Mouse (Mus musculus): ENCODE measurements around the gene Rnf138rt1. TPM values are rescaled to one million over a fixed set of nuclear protein-coding genes. Genes with fewer than 3 reads are reported as not detected.

The Rnf138rt1 gene
- total RNA-seq (2017): not detected in 3 replicates

GRCm38 (mm10) chrX:163760617-163761434 lies at the start of gene Rnf138rt1:
Gene Rnf138rt1 (minus strand): TSS chrX:163761329.
- ATAC-seq (replicated peaks; ENCODE audit: insufficient number of reproducible peaks, low FRiP score, low TSS enrichment, poor library complexity, severe bottlenecking): no peak

- no peak for ATAC-seq (replicated peaks; ENCODE audit: insufficient number of reproducible peaks, low FRiP score, low TSS enrichment, poor library complexity, severe bottlenecking)
Observed at GRCm38 (mm10) chrX:163807270-163807669, 46.1 kb upstream of the Rnf138rt1 start.

- no peak for ATAC-seq (replicated peaks; ENCODE audit: insufficient number of reproducible peaks, low FRiP score, low TSS enrichment, poor library complexity, severe bottlenecking)
Observed at GRCm38 (mm10) chrX:163766290-163766689, 5.2 kb upstream of the Rnf138rt1 start.

- ATAC-seq (replicated peaks; ENCODE audit: insufficient number of reproducible peaks, low FRiP score, low TSS enrichment, poor library complexity, severe bottlenecking): no peak
Observed at GRCm38 (mm10) chrX:163761435-163761828, 303 bp upstream of the Rnf138rt1 start.

GRCm38 (mm10) chrX:163745996-163746395 lies 15.1 kb downstream of the Rnf138rt1 start:
- no peak for ATAC-seq (replicated peaks; ENCODE audit: insufficient number of reproducible peaks, low FRiP score, low TSS enrichment, poor library complexity, severe bottlenecking)

GRCm38 (mm10) chrX:163743896-163744295 lies 17.2 kb downstream of the Rnf138rt1 start:
- ATAC-seq (replicated peaks; ENCODE audit: insufficient number of reproducible peaks, low FRiP score, low TSS enrichment, poor library complexity, severe bottlenecking): peak; percentile 53

- no peak for ATAC-seq (replicated peaks; ENCODE audit: insufficient number of reproducible peaks, low FRiP score, low TSS enrichment, poor library complexity, severe bottlenecking)
Observed at GRCm38 (mm10) chrX:163738904-163739303, 22.2 kb downstream of the Rnf138rt1 start.

- no peak for ATAC-seq (replicated peaks; ENCODE audit: insufficient number of reproducible peaks, low FRiP score, low TSS enrichment, poor library complexity, severe bottlenecking)
Observed at GRCm38 (mm10) chrX:163734145-163734544, 27.0 kb downstream of the Rnf138rt1 start.

GRCm38 (mm10) chrX:163723630-163724029 lies 37.5 kb downstream of the Rnf138rt1 start:
- no peak for ATAC-seq (replicated peaks; ENCODE audit: insufficient number of reproducible peaks, low FRiP score, low TSS enrichment, poor library complexity, severe bottlenecking)

- no peak for ATAC-seq (replicated peaks; ENCODE audit: insufficient number of reproducible peaks, low FRiP score, low TSS enrichment, poor library complexity, severe bottlenecking)
Observed at GRCm38 (mm10) chrX:163722785-163723577, 38.1 kb downstream of the Rnf138rt1 start.

GRCm38 (mm10) chrX:163720597-163720996 lies 40.5 kb downstream of the Rnf138rt1 start:
- no peak for ATAC-seq (replicated peaks; ENCODE audit: insufficient number of reproducible peaks, low FRiP score, low TSS enrichment, poor library complexity, severe bottlenecking)

Other genes with a start within 250 kb of the Rnf138rt1 start
- not detected in 3 replicates for gene Grpr, start 211.7 kb downstream of the Rnf138rt1 start, total RNA-seq (2017)
- 103 to 180 TPM (median 145 TPM) in 3 replicates for gene Ap1s2, start 147.7 kb upstream of the Rnf138rt1 start, total RNA-seq (2017)
- gene Zrsr2, start 197.3 kb upstream of the Rnf138rt1 start, total RNA-seq (2017): 45.9 to 89.8 TPM (median 70.6 TPM) in 3 replicates

All from monocyte, adult 5-6 weeks (primary cell).